Mouse (Mus musculus) forebrain, embryonic 16.5 days (tissue): ENCODE measurements around the gene Slc5a1. TPM values are rescaled to one million over a fixed set of nuclear protein-coding genes. Genes with fewer than 3 reads are reported as not detected.

ENCODE experiments used
- ATAC-seq: fragments of 200-750 bp; cut with Nextera tagmentation; 2 replicates; pipeline ENCODE4 v1.8.0; 2017; ENCODE audit warnings: mild to moderate bottlenecking, moderate library complexity
- H3K27ac ChIP-seq: fragments of 300-500 bp; sonication (generic); 2 replicates; pipeline ENCODE4 v1.5.1; 2014; ENCODE audit warnings: low read length, control low read depth
- H3K27me3 ChIP-seq: fragments of 300-500 bp; sonication (generic); replicated peaks from 2 replicates; pipeline ENCODE4 v1.6.1; 2014; ENCODE audit warnings: low read length; ENCODE audit not compliant: control insufficient read depth, insufficient read depth
- H3K36me3 ChIP-seq: fragments of 300-500 bp; sonication (generic); 2 replicates; pipeline ENCODE4 v1.6.1; 2014; ENCODE audit not compliant: control insufficient read depth, insufficient read depth
- H3K4me1 ChIP-seq: fragments of 300-500 bp; sonication (generic); replicated peaks from 2 replicates; pipeline ENCODE4 v1.6.1; 2014; ENCODE audit warnings: low read length; ENCODE audit not compliant: control insufficient read depth, insufficient read depth
- H3K4me2 ChIP-seq: fragments of 300-500 bp; sonication (generic); 2 replicates; pipeline ENCODE4 v1.6.1; 2014; ENCODE audit warnings: mild to moderate bottlenecking, low read length, control low read depth
- H3K4me3 ChIP-seq: fragments of 300-500 bp; sonication (generic); replicated peaks from 2 replicates; pipeline ENCODE4 v1.5.1; 2014; ENCODE audit warnings: mild to moderate bottlenecking, low read length, control low read depth
- H3K9ac ChIP-seq: fragments of 300-500 bp; sonication (generic); replicated peaks from 2 replicates; pipeline ENCODE4 v1.6.1; 2014; ENCODE audit warnings: low read depth, low read length, control low read depth
- H3K9me3 ChIP-seq: fragments of 300-500 bp; sonication (generic); 2 replicates; pipeline ENCODE4 v1.6.1; 2016; ENCODE audit warnings: low read length; ENCODE audit not compliant: control insufficient read depth
- WGBS: fragments of 180-500 bp; shearing (Covaris S2); extraction: QIAGEN DNeasy Blood & Tissue Kit; methylation state at CpG from one replicate; pipeline ENCODE4 v1.1.7; 2014; 5-methylcytosine and 5-hydroxymethylcytosine counted together
- polyA plus RNA-seq: library from polyadenylated mRNA; unstranded; fragments of >200 nt; fragmentation: Nextera tagmentation; extraction: Ambion mirVana; gene quantifications from 2 replicates; pipeline ENCODE4 v1.2.1, GENCODE M21; 2015

Slc5a1 gene
- polyA plus RNA-seq, 1 experiment from 2014 or later: not detected

DNA sequence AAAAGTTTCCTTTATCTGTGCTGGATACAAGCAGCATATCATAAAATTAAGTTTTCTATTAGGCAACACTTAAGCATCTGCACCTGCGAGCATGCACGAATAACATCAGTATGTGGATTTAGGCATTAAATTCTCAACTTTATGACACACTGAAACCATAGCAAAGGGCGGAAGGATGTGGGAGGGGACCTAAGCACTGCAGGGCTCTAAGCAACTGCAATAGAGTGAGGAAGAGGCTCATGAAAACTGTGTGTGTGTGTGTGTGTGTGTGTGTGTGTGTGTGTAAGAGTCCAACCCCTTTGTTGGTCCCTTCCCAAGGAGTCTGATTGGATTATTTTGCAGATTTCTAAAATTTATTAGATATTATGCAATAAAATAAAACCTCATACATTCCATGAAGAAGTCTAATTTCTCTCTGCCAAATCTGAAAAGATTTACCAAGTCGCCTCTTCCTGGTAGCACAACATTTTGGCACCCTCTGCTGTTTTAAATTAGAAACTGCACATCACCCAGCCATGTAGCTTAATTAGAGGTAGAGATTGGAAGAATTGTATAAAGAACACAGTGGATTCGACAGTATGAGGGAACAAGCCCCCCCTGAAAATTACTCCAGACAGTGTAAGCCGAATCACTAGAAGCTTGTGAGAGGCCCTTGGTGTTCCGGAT lies 38.9 kb downstream of the Slc5a1 start:
- Histone ChIP-seq H3K9ac (no peak overlapping the region), H3K27ac (no peak overlapping the region), H3K4me3 (no peak overlapping the region), H3K4me1 (no peaks in the 10 kb centered on the region), H3K36me3 (no peaks in the 10 kb centered on the region), H3K9me3 (no peaks in the 10 kb centered on the region), H3K4me2 (no peak overlapping the region), H3K27me3 (no peaks in the 10 kb centered on the region)
- 60% methylated on average over 7 of the region's 7 CpGs for WGBS
- ATAC-seq: no peak

DNA sequence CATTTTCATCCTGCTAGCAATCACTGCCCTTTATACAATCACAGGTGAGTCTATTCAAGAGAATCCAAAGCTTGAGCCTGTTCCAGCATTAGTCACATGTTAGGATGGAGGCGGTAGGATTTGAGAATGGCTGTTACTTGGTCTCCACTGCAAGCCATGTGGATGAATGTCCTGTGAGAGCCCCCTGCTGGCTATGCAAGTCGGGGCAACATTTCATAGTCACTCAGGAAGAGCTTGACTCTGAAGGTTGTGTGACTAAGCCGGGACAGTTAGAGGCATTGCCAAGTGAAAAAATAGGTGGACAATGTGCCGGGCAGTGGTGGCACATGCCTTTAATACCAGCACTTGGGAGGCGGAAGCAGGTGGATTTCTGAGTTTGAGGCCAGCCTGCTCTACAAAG lies 40.0 kb downstream of the Slc5a1 start:
- no peak for ATAC-seq
- H3K9ac ChIP-seq: no peak overlapping the region
- 59% methylated on average over 5 of the region's 5 CpGs for WGBS
- no peaks in the 10 kb centered on the region for H3K4me1 ChIP-seq
- H3K4me2 ChIP-seq: no peak overlapping the region
- H3K4me3 ChIP-seq: no peak overlapping the region
- H3K27me3 ChIP-seq: no peaks in the 10 kb centered on the region
- no peak overlapping the region for H3K27ac ChIP-seq
- no peaks in the 10 kb centered on the region for H3K36me3 ChIP-seq
- no peaks in the 10 kb centered on the region for H3K9me3 ChIP-seq

DNA sequence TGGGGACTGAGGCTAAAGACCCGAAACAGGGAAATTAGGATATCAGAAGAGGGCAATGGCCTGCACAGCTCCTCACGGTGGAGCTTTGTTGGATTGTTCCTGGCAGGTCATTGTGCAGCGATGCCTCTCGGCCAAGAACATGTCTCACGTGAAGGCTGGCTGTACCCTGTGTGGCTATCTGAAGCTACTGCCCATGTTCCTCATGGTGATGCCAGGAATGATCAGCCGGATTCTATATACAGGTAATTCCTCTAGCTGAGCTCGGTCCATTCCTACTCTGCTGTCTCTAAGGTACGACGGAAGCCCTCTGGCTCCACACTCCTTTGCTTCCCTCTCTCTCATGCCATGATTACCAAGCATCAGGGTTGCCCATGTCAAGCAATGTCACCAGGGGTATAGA lies 42.8 kb downstream of the Slc5a1 start:
- ATAC-seq: no peak
- Histone ChIP-seq H3K4me2 (no peak overlapping the region), H3K4me1 (no peaks in the 10 kb centered on the region), H3K9me3 (no peaks in the 10 kb centered on the region), H3K36me3 (no peaks in the 10 kb centered on the region), H3K9ac (no peak overlapping the region), H3K27ac (no peak overlapping the region), H3K27me3 (no peaks in the 10 kb centered on the region), H3K4me3 (no peak overlapping the region)
- 87% methylated on average over 9 of the region's 9 CpGs for WGBS

DNA sequence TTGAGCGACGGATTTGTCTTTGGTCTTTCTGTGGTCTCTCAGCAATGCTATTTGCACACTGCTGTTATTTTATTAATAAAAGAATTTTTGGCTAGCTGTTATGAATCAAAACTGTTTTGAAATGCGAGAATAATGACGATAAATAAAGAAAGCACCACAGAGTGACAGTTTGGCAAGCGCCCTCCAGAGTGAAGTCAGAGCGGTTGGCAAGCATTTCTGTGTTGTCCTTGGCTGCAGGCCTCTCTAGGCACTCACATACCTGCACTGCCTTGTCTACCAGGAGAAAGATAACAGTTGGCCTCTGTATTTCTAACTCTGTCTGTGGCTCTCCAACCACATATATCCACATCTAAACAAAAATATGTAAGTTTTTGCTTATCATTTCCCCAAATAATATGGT lies 43.7 kb downstream of the Slc5a1 start:
- H3K27ac ChIP-seq: no peak overlapping the region
- H3K4me1 ChIP-seq: no peaks in the 10 kb centered on the region
- no peaks in the 10 kb centered on the region for H3K9me3 ChIP-seq
- H3K9ac ChIP-seq: no peak overlapping the region
- H3K4me3 ChIP-seq: no peak overlapping the region
- no peak for ATAC-seq
- no peak overlapping the region for H3K4me2 ChIP-seq
- 64% methylated on average over 6 of the region's 6 CpGs for WGBS
- no peaks in the 10 kb centered on the region for H3K27me3 ChIP-seq
- H3K36me3 ChIP-seq: no peaks in the 10 kb centered on the region

DNA sequence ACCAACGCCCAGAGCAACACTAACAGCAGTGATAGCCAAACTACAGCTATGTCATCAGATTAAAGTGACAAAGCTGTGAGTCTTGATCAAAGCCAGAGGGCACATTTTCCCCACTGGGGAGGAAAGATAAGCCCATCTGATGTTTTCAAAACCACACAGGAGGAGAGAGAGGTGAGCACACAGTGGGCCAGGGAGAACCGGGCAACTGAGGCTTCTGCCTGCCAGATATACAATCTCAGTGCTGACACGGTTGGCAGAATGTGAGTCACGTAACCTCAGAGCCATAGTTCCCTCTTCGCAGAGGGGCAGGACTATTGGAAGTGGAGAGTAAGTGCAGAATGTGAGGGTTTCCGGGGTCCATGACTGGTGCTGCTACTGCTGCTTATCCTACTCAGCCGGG lies 89.5 kb downstream of the Slc5a1 start:
- Histone ChIP-seq H3K9me3 (no peaks in the 10 kb centered on the region), H3K36me3 (no peaks in the 10 kb centered on the region), H3K4me3 (no peak overlapping the region), H3K27ac (no peak overlapping the region), H3K4me1 (no peaks in the 10 kb centered on the region), H3K4me2 (no peak overlapping the region), H3K9ac (no peak overlapping the region), H3K27me3 (no peaks in the 10 kb centered on the region)
- 73% methylated on average over 7 of the region's 7 CpGs for WGBS
- no peak for ATAC-seq

DNA sequence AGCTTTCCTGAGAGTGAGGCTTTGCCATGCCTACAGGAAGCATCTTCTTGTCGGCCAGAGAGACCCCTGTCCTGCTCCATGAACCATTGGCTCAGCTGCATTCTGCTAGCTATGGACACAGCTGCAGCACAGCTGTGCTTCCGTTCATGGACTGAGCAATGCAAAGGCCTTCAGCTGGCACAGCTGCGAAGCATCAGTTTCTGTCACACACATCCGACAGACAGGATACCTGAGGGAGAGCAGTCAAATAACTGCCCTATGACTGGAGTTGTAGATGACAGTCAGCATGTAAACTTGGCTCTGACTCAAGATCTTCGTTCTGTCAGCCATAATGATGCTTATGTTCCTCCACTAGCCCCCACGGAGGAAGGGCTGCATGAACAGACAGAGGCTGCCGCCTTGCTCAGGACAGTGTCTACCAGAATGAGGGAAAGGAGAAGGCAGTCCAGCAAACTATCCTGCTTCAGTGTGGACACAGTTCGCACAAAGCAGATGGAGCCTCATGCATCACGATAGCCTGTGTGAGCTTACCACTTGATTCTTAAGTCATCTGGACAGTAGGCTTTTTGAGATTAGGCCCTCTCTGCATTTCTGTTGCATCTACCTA lies 91.3 kb downstream of the Slc5a1 start:
- WGBS: 84% methylated on average over 9 of the region's 9 CpGs
- ATAC-seq: no peak
- no peaks in the 10 kb centered on the region for H3K4me1 ChIP-seq

DNA sequence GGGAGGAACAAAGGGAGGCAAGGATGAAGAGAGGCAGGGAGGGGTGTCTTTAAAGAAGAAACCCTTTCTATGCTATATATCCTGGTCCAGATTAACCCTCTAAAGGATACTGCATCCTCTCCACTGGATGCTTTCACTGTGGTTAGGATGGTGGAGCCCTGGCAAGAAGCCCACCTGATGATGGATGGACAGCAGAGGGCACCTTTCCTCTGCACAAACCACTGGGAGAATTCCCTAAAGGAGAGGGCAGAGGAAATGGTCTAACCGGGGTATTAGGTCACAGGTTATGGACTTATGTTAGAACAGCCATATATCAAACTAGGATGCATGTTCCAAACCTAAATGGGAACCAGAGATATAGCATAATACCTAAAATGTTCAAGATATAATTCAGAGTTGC lies 96.1 kb downstream of the Slc5a1 start:
- Histone ChIP-seq H3K9me3 (no peaks in the 10 kb centered on the region), H3K4me1 (0 out of 2 replicates have a peak, but pooled peaks cover 2% of the 10 kb centered on the region), H3K36me3 (no peaks in the 10 kb centered on the region), H3K4me3 (no peak overlapping the region), H3K27ac (no peak overlapping the region), H3K27me3 (no peaks in the 10 kb centered on the region), H3K4me2 (no peak overlapping the region), H3K9ac (no peak overlapping the region)
- WGBS: 85% methylated on average over 1 of the region's 1 CpGs
- no peak for ATAC-seq

More for the DNA sequence above, 91.3 kb downstream of the Slc5a1 start:
- Histone ChIP-seq H3K4me3 (no peak overlapping the region), H3K9me3 (no peaks in the 10 kb centered on the region), H3K4me2 (no peak overlapping the region), H3K36me3 (no peaks in the 10 kb centered on the region), H3K27me3 (no peaks in the 10 kb centered on the region), H3K27ac (no peak overlapping the region), H3K9ac (no peak overlapping the region)

DNA sequence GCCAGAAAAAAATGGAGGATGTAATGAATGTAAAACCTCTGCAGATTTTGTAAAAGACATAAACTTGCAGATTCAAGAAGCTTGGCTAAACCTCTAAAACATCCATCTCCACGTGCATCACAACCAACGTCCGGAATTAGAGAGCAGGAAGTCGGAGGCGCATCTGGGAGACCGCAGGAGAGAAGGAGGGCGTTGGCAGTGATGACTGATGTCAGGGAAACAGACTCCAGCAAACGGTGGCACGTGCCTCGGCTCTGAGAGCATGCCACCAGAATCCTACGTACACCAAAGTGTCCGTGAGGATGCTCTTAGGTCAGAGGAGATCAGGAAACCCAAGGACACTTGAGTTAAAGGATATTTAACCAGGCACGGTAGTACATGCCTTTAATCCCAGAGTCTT lies 97.7 kb downstream of the Slc5a1 start:
- Histone ChIP-seq H3K4me3 (no peak overlapping the region), H3K9ac (no peak overlapping the region), H3K4me1 (0 out of 2 replicates have a peak, but pooled peaks cover 2% of the 10 kb centered on the region), H3K27me3 (no peaks in the 10 kb centered on the region), H3K9me3 (no peaks in the 10 kb centered on the region), H3K27ac (no peak overlapping the region), H3K4me2 (no peak overlapping the region), H3K36me3 (no peaks in the 10 kb centered on the region)
- no peak for ATAC-seq
- WGBS: 72% methylated on average over 13 of the region's 13 CpGs

DNA sequence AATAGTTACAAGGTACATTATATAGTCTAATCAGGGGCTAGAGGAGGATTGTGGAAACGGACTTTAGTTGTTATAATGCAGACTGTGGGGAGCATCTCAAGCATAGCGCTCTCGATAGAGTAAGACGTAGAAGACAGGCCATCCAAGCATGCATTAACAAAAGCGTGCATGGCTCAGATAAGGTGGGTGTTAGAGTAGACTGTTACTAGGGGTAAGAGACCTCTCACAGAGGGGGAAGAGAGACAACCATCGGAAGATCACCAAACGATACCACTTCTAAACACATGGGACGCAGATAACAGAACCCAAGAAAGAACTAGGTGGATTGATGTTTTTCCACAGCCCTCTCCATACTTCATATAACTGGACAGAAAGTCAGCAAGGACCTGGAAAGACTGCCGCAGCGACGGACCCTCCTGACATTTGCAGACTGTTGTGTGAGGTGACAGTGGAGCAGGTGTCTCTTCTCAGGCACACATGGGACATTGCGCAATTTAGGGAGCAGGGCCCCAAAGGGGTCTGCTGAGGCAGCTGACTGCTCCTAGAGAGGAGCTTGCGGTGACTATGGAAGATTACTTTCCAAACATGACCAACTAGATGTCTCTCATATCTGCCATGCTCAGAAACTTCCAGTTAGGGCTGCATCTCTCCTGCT lies 98.6 kb downstream of the Slc5a1 start:
- 0 out of 2 replicates have a peak, but pooled peaks cover 2% of the 10 kb centered on the region for H3K4me1 ChIP-seq
- no peak for ATAC-seq
- H3K27me3 ChIP-seq: no peaks in the 10 kb centered on the region
- no peaks in the 10 kb centered on the region for H3K9me3 ChIP-seq
- no peak overlapping the region for H3K27ac ChIP-seq
- WGBS: 92% methylated on average over 13 of the region's 13 CpGs
- no peak overlapping the region for H3K4me2 ChIP-seq
- H3K9ac ChIP-seq: no peak overlapping the region
- no peaks in the 10 kb centered on the region for H3K36me3 ChIP-seq
- H3K4me3 ChIP-seq: no peak overlapping the region
